Comparison of ENCODE assay signal across 21 mouse cellular contexts in genomic region chr10:21385111-21385663, GRCm38 (mm10). TPM values are rescaled to one million over a fixed set of nuclear protein-coding genes. Genes with fewer than 3 reads are reported as not detected.
"Had no signal": no experiment of that assay in that cellular context is flagged by ENCODE, and none has a peak within 500 bp of the region (broad histone marks: within the 10 kb centered on the region; RNA-seq: fewer than 3 reads in every experiment).

No protein-coding gene starts in this region.

- H3K36me3 ChIP-seq: limb, embryonic 10.5 days; limb, embryonic 13.5 days; liver, embryonic 15.5 days; midbrain, embryonic 12.5 days; midbrain, embryonic 15.5 days; neural tube, embryonic 13.5 days; stomach, embryonic 15.5 days had no signal

- H3K4me3 ChIP-seq: layer of hippocampus, adult 2 months; limb, embryonic 10.5 days; limb, embryonic 13.5 days; liver, embryonic 15.5 days; midbrain, embryonic 12.5 days; midbrain, embryonic 15.5 days; neural tube, embryonic 13.5 days; stomach, embryonic 15.5 days had no signal

- H3K27me3 ChIP-seq: liver, embryonic 15.5 days; midbrain, embryonic 12.5 days; neural tube, embryonic 13.5 days; stomach, embryonic 15.5 days had no signal

- H3K9ac ChIP-seq: limb, embryonic 13.5 days; liver, embryonic 15.5 days; midbrain, embryonic 12.5 days; midbrain, embryonic 15.5 days; neural tube, embryonic 13.5 days; stomach, embryonic 15.5 days had no signal

- ATAC-seq: midbrain, embryonic 15.5 days had no signal

- H3K27ac ChIP-seq: kidney, postnatal 0 days; layer of hippocampus, adult 2 months; limb, embryonic 10.5 days; limb, embryonic 13.5 days; liver, embryonic 15.5 days; midbrain, embryonic 12.5 days; midbrain, embryonic 15.5 days; neural tube, embryonic 13.5 days; stomach, embryonic 15.5 days had no signal

- DNase-seq: kidney, adult 18-20 months; kidney, adult 9 months; kidney, postnatal 25 days; layer of hippocampus, adult 9-11 months; lung, adult 2 months; lung, postnatal 14 days; lung, postnatal 4 days; retina, postnatal 1 day; right cerebral cortex, postnatal 25 days; spleen, adult 18-20 months; thymus, postnatal 25 days had no signal

- H3K9me3 ChIP-seq: limb, embryonic 10.5 days; limb, embryonic 13.5 days; liver, embryonic 15.5 days; midbrain, embryonic 12.5 days; midbrain, embryonic 15.5 days; neural tube, embryonic 13.5 days; stomach, embryonic 15.5 days had no signal

- H3K4me2 ChIP-seq: limb, embryonic 13.5 days; liver, embryonic 15.5 days; midbrain, embryonic 12.5 days; midbrain, embryonic 15.5 days; neural tube, embryonic 13.5 days; stomach, embryonic 15.5 days had no signal

- H3K4me1 ChIP-seq: limb, embryonic 10.5 days; limb, embryonic 13.5 days; midbrain, embryonic 12.5 days; midbrain, embryonic 15.5 days; neural tube, embryonic 13.5 days; stomach, embryonic 15.5 days had no signal

RNA-seq across cellular contexts. Expression of gene Aldh8a1, which starts 8.1 kb away (rescaled TPM):
- polyA plus RNA-seq: large intestine, adult 2 months; neural tube, embryonic 13.5 days had no signal
